Mouse (Mus musculus): ENCODE results near the gene Gm21190.

- TF ChIP-seq GATA1 (IDR thresholded peaks at IDR 0.05; ENCODE audit: low read length) (no peak), TAL1 (IDR thresholded peaks at IDR 0.05; ENCODE audit: low read length) (no peak)
These were observed 22.3 kb downstream of the Gm21190 start for GRCm38 (mm10) chr5:15506575-15507308.

All from erythroblast, embryonic 14.5 days (primary cell).